Mouse (Mus musculus) intestine, postnatal 0 days (tissue): Measurements from ENCODE around the gene Dnlz. TPM values are rescaled to one million over a fixed set of nuclear protein-coding genes. Genes with fewer than 3 reads are reported as not detected.

Source experiments
- ATAC-seq: fragments of 200-750 bp; cut with Nextera tagmentation; 2 replicates; pipeline ENCODE4 v1.8.0; 2017; ENCODE audit warnings: mild to moderate bottlenecking, moderate TSS enrichment, moderate library complexity
- H3K27ac ChIP-seq: fragments of 300-500 bp; sonication (generic); 2 replicates; pipeline ENCODE4 v1.5.1; 2014; ENCODE audit warnings: mild to moderate bottlenecking, low read depth, low read length, moderate library complexity
- H3K27me3 ChIP-seq: fragments of 300-500 bp; sonication (generic); replicated peaks from 2 replicates; pipeline ENCODE4 v1.6.1; 2014; ENCODE audit warnings: low read length, mixed read lengths; ENCODE audit not compliant: control insufficient read depth, insufficient read depth
- H3K36me3 ChIP-seq: fragments of 300-500 bp; sonication (generic); 2 replicates; pipeline ENCODE4 v1.6.1; 2014; ENCODE audit warnings: mild to moderate bottlenecking, moderate library complexity; ENCODE audit not compliant: control insufficient read depth, insufficient read depth
- H3K4me1 ChIP-seq: fragments of 300-500 bp; sonication (generic); replicated peaks from 2 replicates; pipeline ENCODE4 v1.6.1; 2014; ENCODE audit warnings: antibody characterized with exemption, low read length, mixed read lengths; ENCODE audit not compliant: control insufficient read depth, insufficient read depth
- H3K4me2 ChIP-seq: fragments of 300-500 bp; sonication (generic); replicated peaks from 2 replicates; pipeline ENCODE4 v1.6.1; 2014; ENCODE audit warnings: low read depth, mild to moderate bottlenecking, moderate library complexity
- H3K4me3 ChIP-seq: fragments of 300-500 bp; sonication (generic); 2 replicates; pipeline ENCODE4 v1.5.1; 2014; ENCODE audit warnings: low read depth, low read length
- H3K9ac ChIP-seq: fragments of 300-500 bp; sonication (generic); 2 replicates; pipeline ENCODE4 v1.6.1; 2014; ENCODE audit warnings: mild to moderate bottlenecking, low read depth, low read length
- H3K9me3 ChIP-seq: fragments of 300-500 bp; sonication (generic); 2 replicates; pipeline ENCODE4 v1.6.1; 2016; ENCODE audit warnings: mixed run types; ENCODE audit not compliant: control insufficient read depth
- CTCF ChIP-seq: sonication (generic); IDR thresholded peaks from 2 replicates; pipeline ENCODE4 v1.5.1; 2016; ENCODE audit warnings: low read depth, mild to moderate bottlenecking, control low read depth, antibody characterized with exemption, moderate library complexity
- WGBS: fragments of 180-500 bp; shearing (Covaris S2); extraction: QIAGEN DNeasy Blood & Tissue Kit; methylation state at CpG from one replicate; pipeline ENCODE4 v1.1.7; 2014; 5-methylcytosine and 5-hydroxymethylcytosine counted together
- polyA plus RNA-seq: library from polyadenylated mRNA; unstranded; fragments of >200 nt; fragmentation: Nextera tagmentation; extraction: Ambion mirVana; gene quantifications from 2 replicates; pipeline ENCODE4 v1.2.1, GENCODE M21; 2015

Gene Dnlz
- polyA plus RNA-seq, 1 experiment from 2014 or later = 17.0 TPM

- no peak for ATAC-seq
- peak; percentile 62 for TF ChIP-seq CTCF
- Histone ChIP-seq H3K4me2 (no peak overlapping the region), H3K9ac (no peak overlapping the region), H3K36me3 (no peaks in the 10 kb centered on the region), H3K9me3 (no peaks in the 10 kb centered on the region), H3K27ac (no peak overlapping the region), H3K4me3 (no peak overlapping the region), H3K27me3 (no peaks in the 10 kb centered on the region), H3K4me1 (0 out of 2 replicates have a peak, but pooled peaks cover 2% of the 10 kb centered on the region)
- WGBS = 53% methylated on average over 2 of the region's 2 CpGs
These were observed 39.1 kb downstream of the Dnlz start for GRCm38 (mm10) chr2:26312812-26313211.

- TF ChIP-seq CTCF = no peak
- 57% methylated on average over 5 of the region's 5 CpGs for WGBS
- Histone ChIP-seq H3K9ac (no peak overlapping the region), H3K9me3 (no peaks in the 10 kb centered on the region), H3K36me3 (no peaks in the 10 kb centered on the region), H3K27ac (no peak overlapping the region), H3K4me1 (0 out of 2 replicates have a peak, but pooled peaks cover 2% of the 10 kb centered on the region), H3K27me3 (no peaks in the 10 kb centered on the region), H3K4me3 (no peak overlapping the region), H3K4me2 (no peak overlapping the region)
- ATAC-seq = no peak
These were observed 40.0 kb downstream of the Dnlz start for GRCm38 (mm10) chr2:26311936-26312335.

DNA sequence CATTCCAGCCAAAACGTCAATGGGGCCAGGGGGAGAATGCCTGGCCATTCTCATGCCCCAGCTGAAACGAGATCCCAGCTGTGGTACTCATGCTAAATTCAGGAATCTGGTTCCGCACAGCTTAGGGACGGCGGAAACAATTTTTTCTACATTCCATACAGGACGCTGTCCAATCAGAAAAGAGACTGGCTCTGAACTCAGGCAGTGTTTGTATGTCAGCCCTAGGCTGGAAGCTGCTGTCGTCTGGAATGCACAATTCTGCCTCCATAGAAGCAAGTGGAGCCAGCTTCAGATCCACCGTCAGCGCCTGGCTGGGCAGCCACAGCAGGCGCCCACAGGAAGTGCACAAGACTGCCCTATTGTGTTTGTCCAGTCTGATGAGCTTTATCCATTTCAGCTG is 42.2 kb downstream of the Dnlz start:
- Histone ChIP-seq H3K9me3 (no peaks in the 10 kb centered on the region), H3K27ac (peak overlapping the region; percentile 54), H3K9ac (no peak overlapping the region), H3K27me3 (no peaks in the 10 kb centered on the region), H3K4me3 (no peak overlapping the region), H3K4me2 (0 out of 2 replicates have a peak overlapping the region, but pooled peaks have one; percentile 6), H3K4me1 (no peaks in the 10 kb centered on the region), H3K36me3 (no peaks in the 10 kb centered on the region)
- no peak for TF ChIP-seq CTCF
- peak; percentile 22; the same call in 1 of the 2 replicates for ATAC-seq
- WGBS = 21% methylated on average over 10 of the region's 10 CpGs

GRCm38 (mm10) chr2:26306702-26307101 is 45.2 kb downstream of the Dnlz start:
- no peak for TF ChIP-seq CTCF
- Histone ChIP-seq H3K36me3 (no peaks in the 10 kb centered on the region), H3K27me3 (no peaks in the 10 kb centered on the region), H3K4me1 (no peaks in the 10 kb centered on the region), H3K27ac (no peak overlapping the region), H3K9me3 (no peaks in the 10 kb centered on the region), H3K9ac (no peak overlapping the region), H3K4me3 (no peak overlapping the region), H3K4me2 (no peak overlapping the region)
- no peak for ATAC-seq
- 91% methylated on average over 3 of the region's 3 CpGs for WGBS

GRCm38 (mm10) chr2:26305555-26305954 is 46.4 kb downstream of the Dnlz start:
- Histone ChIP-seq H3K27me3 (no peaks in the 10 kb centered on the region), H3K4me3 (no peak overlapping the region), H3K36me3 (no peaks in the 10 kb centered on the region), H3K4me1 (no peaks in the 10 kb centered on the region), H3K4me2 (no peak overlapping the region), H3K9ac (no peak overlapping the region), H3K9me3 (no peaks in the 10 kb centered on the region), H3K27ac (no peak overlapping the region)
- WGBS = 78% methylated on average over 2 of the region's 2 CpGs
- no peak for TF ChIP-seq CTCF
- no peak for ATAC-seq

DNA sequence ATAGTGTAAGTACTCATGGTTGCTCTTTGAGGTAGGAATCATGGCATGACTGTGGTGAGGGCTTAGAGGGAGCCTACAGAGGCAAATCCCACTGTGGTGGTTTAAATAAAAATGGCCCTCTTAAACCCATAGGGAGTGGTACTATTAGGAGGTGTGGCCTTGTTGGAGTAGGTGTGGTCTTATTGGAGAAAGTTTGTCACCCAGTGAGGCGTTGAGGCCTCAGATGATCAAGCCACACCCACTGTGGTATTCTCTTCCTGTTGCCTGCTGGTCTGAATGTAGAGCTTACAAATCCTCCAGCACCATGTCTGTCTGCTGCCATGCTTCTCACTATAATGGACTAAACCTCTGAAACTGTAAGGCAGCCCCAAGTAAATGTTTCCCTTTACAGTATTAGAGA is 47.2 kb downstream of the Dnlz start:
- Histone ChIP-seq H3K27ac (no peak overlapping the region), H3K4me1 (0 out of 2 replicates have a peak, but pooled peaks cover 4% of the 10 kb centered on the region), H3K4me3 (no peak overlapping the region), H3K9me3 (no peaks in the 10 kb centered on the region), H3K9ac (no peak overlapping the region), H3K27me3 (no peaks in the 10 kb centered on the region; the same call in 1 of the 2 replicates), H3K4me2 (no peak overlapping the region), H3K36me3 (no peaks in the 10 kb centered on the region)
- no peak for TF ChIP-seq CTCF
- WGBS = 32% methylated on average over 1 of the region's 1 CpGs
- no peak for ATAC-seq

DNA sequence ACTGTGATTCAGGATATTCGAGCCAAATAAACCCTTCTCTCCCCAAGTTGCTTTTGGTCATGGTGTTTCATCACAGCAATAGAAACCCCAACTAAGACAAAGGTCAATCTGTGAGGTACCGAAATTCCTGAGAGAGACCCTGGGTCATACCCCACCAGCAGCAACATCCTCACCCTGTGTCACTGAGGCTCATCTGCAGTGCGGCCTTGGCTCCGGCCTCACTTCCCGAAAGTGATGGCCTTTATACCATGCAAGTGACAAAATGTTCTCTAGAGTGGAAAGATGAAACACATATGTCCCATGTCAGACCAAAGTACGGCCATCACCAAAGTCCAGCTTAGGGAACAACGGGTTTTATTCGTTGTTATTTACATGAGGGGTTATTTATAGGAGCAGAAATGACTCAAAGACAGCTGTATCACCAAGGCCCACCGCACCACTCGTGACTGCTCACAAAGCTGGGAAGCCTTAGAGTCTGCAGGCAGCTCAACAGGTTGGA is 49.9 kb downstream of the Dnlz start:
- no peaks in the 10 kb centered on the region for H3K9me3 ChIP-seq
- H3K9ac ChIP-seq = no peak overlapping the region
- 0 out of 2 replicates have a peak, but pooled peaks cover 4% of the 10 kb centered on the region for H3K4me1 ChIP-seq
- no peak for TF ChIP-seq CTCF
- no peak overlapping the region for H3K4me3 ChIP-seq
- H3K4me2 ChIP-seq = no peak overlapping the region
- no peak overlapping the region for H3K27ac ChIP-seq
- ATAC-seq = no peak
- H3K36me3 ChIP-seq = no peaks in the 10 kb centered on the region
- WGBS = 87% methylated on average over 10 of the region's 10 CpGs
- H3K27me3 ChIP-seq = no peaks in the 10 kb centered on the region; the same call in 1 of the 2 replicates
